Mouse (Mus musculus) lung, postnatal 14 days (tissue): Measurements from ENCODE around the gene Ttll11.

Experiments
- DNase-seq: peaks from one replicate; pipeline ENCODE4 v3.0.0; 2021

Gene Ttll11

DNA sequence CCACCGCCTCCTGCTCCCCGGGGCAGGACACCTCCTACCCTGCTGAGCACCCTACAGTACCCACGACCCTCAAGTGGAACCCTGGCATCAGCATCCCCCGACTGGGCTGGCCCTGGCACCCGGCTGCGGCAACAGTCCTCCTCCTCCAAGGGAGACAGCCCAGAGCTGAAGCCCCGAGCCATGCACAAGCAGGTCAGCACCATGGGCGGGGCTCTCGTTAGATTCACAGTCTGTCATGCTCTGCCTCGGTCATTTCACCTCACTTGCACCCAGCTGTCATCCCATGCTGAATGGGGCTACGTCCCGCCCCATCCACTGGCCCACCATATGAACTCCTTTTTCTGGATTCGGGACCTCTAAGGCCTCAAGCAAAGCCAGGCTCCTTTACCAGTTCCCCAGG lies 259.2 kb downstream of the Ttll11 start:
- no peak for DNase-seq

- DNase-seq = no peak
Measured at GRCm38 (mm10) chr2:35720104-35720503, 259.6 kb downstream of the Ttll11 start.

DNA sequence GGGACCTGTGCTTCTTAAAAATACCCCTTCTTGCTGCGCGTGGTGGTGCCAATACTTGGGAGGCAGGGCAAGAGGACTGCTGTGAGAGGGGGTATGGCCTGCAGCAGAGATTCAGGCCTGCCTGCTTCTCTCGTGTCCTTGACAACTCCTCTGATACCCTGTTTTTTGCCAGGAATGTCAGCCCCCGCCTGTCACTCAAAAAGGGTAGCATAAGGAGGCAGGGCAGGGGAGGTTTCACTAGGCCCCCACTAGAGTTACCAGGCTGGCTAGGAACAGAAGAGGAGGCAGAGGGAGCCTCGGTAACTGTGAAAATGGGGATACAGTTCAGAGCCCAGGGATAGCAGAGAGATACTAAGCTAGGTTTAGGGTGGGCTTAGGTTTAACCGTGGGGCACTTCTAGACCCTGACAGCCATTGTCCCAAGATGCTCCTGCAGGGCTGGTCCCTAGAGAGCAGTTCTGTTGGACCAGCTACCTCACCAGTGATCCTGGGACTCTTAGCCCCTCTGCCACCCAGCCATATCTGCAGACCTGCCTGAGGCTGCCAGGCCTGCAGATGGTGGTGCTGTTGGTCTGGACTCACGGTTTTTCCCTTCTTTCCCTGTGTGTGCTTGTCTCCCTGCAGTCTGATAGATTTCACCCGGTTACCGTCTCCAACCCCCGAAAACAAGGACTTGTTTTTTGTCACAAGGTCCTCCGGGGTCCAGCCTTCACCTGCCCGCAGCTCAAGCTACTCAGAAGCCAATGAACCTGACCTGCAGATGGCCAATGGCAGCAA lies 260.3 kb downstream of the Ttll11 start:
- DNase-seq = no peak

GRCm38 (mm10) chr2:35718662-35719061 lies 261.1 kb downstream of the Ttll11 start:
- DNase-seq = no peak

GRCm38 (mm10) chr2:35718003-35718500 lies 261.7 kb downstream of the Ttll11 start:
- no peak for DNase-seq

DNA sequence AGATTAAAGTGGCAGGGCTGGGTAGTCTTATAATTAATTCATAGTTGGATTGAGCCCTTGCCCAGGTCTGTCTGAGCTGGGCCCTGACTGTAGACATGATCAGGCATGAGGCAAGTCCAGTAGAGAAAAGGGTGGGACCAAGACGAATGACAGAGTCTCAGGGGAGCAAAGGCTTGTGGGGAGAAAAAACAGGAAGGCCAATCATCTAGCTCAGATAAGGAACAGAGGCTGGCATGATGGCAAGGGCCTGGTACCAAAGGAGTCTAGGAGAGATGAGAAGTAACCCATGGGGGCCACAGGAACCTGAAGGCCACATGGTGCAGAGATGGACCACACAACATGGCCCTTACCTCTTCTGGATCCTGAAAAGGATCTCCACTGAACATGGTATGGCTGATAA lies 263.5 kb downstream of the Ttll11 start:
- no peak for DNase-seq

- DNase-seq = no peak
Measured at GRCm38 (mm10) chr2:35715485-35715884, 264.2 kb downstream of the Ttll11 start.

DNA sequence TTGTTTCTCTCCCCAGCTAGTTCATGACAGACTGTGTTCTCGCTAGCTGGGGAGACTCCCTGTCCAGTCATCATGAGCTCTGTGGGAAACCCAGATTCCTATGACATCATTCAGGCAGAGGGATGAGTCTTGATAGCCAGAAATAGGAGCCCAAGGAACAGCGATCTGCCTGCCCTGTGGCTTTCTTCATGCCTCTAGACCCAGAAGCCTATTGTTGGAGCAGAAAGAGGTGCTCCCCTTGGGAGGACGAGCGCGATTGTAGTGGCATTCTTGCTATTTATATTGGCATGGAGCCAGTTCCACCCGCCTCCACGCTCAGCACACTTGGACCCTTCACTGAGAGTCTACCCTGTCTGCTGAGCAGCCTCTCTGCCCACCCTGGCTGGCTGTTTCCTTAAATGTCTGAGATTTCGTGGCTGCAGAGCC lies 265.0 kb downstream of the Ttll11 start:
- DNase-seq = no peak

DNA sequence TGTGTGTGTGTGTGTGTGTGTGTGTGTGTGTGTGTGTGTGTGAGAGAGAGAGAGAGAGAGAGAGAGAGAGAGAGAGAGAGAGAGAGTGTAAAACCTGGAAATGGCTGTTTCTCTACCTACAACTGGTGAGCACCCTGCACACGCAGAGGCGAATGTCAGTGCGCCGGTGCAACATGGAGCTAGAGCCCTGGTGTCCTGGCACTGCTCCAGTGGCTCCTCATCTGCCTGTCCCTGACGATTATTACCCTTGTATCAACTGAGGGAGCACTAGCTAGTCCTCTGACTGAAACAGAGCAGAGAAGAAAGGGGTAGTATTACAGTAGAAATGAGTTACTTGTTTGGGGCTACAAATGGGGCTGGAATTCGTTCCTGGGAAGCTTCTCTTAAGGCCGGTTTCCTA lies 266.3 kb downstream of the Ttll11 start:
- DNase-seq = no peak

GRCm38 (mm10) chr2:35712611-35713010 lies 267.1 kb downstream of the Ttll11 start:
- DNase-seq = no peak

DNA sequence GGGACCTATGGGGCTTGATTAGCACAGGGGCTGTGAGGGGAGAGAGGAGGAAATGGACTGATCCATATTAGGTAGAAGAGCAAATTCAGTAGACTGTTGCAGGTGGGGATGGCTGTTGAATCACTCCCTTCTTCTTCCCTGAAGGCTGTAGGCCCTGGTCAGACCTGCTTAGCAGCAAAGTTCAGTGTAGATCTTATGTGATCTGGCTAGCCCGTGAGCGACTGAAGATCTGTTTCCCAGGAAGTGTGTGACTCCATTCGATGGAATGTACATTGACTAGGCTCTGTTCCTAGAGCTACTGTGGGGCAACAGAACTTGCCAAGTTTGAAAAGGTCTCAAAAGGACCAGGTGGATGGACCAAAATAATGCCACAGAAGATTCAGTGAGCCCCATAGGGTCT lies 276.5 kb downstream of the Ttll11 start:
- no peak for DNase-seq

GRCm38 (mm10) chr2:35702608-35703007 lies 277.1 kb downstream of the Ttll11 start:
- DNase-seq = no peak

- no peak for DNase-seq
Measured at GRCm38 (mm10) chr2:35702001-35702400, 277.7 kb downstream of the Ttll11 start.
